Mouse (Mus musculus) kidney, adult 2 months (tissue): Measurements from ENCODE around the gene Wdfy3. TPM values are rescaled to one million over a fixed set of nuclear protein-coding genes. Genes with fewer than 3 reads are reported as not detected.

ENCODE experiments used
- DNase-seq: peaks from one replicate; pipeline ENCODE4 v3.0.0; 2021
- H3K27ac ChIP-seq: fragments of 200-500 bp; 2 replicates; pipeline ENCODE4 v1.5.1; 2012; ENCODE audit warnings: low read depth, low read length, control low read depth, inconsistent platforms; ENCODE audit not compliant: insufficient read depth
- H3K27me3 ChIP-seq: fragments of 200-500 bp; replicated peaks from 2 replicates; pipeline ENCODE4 v1.6.1; 2012; ENCODE audit warnings: mild to moderate bottlenecking, moderate library complexity, low read length, inconsistent platforms; ENCODE audit not compliant: control insufficient read depth, insufficient read depth
- H3K36me3 ChIP-seq: fragments of 200-500 bp; 2 replicates; pipeline ENCODE4 v1.6.1; 2012; ENCODE audit warnings: mild to moderate bottlenecking, moderate library complexity, low read length, inconsistent platforms; ENCODE audit not compliant: control insufficient read depth, insufficient read depth
- H3K4me1 ChIP-seq: fragments of 200-500 bp; 2 replicates; pipeline ENCODE4 v1.6.1; 2011; ENCODE audit warnings: low read length; ENCODE audit not compliant: control insufficient read depth, insufficient read depth
- H3K4me3 ChIP-seq: fragments of 200-500 bp; 2 replicates; pipeline ENCODE4 v1.5.1; 2011; ENCODE audit warnings: mild to moderate bottlenecking, low read depth, low read length, control low read depth; ENCODE audit not compliant: insufficient read depth
- CTCF ChIP-seq: fragments of 200-500 bp; conservative IDR thresholded peaks from 2 replicates; pipeline ENCODE4 v1.5.1; 2011; ENCODE audit warnings: low read depth, mild to moderate bottlenecking, control low read depth, low read length, moderate library complexity, mixed read lengths; ENCODE audit not compliant: insufficient read depth, insufficient read length
- POLR2A ChIP-seq: fragments of 200-500 bp; IDR thresholded peaks from one replicate; pipeline ENCODE4 v1.6.1; 2011; ENCODE audit warnings: low read depth, low read length, control low read depth
- WGBS: fragments of 180-500 bp; shearing (Covaris S2); methylation state at CpG from one replicate; pipeline ENCODE4 v1.1.7; 2018; 5-methylcytosine and 5-hydroxymethylcytosine counted together
- polyA plus RNA-seq: library from polyadenylated mRNA; depleted of rRNA; stranded (reverse); fragments of >200 nt; gene quantifications from 2 replicates; pipeline ENCODE4 v1.2.3, GENCODE M21; 2012

Gene Wdfy3
- polyA plus RNA-seq, 1 experiment = 39.7 TPM

DNA sequence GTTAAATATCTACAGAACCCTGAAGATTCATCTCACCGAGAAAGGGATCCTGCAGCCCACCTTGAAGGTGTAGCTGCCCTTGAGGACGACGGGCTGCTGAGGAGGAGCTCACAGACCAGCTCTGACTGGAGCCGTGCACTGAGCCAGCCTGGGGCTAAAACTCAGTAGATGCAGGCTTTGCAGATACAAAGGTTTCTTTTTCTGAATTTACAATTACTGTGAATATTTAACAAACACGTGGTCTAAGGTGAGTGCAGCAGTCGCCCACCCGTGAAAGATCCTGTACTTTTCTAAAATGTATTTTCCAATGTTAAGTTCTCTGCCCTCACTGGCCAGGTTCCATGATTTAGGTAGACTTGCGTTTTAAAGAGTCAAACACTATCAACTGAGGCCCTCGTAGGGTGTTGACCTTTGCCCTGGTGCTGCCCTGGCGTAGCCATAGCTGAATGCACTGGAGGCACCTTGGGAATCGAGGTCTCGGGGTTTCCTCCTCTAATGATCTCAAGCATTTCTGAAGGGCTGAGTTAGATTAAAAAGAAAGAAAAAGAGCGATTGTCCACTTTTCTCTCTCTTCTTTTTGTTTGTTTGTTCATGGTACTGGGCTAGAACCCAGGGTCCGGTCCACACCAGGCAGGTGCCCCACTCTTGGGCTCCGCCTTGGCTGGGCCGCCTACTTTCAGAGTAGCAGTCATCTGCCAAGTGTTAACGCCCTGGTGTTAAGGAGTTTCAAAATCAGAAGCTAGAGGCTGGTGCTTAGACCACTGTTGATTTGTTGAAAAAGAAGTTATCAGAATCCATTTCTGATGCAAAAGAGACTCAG lies 248.0 kb downstream of the Wdfy3 start:
- H3K36me3 ChIP-seq = no peaks in the 10 kb centered on the region
- H3K4me1 ChIP-seq = peaks cover 8% of the 10 kb centered on the region; the same call in 1 of the 2 replicates
- 40% methylated on average over 17 of the region's 17 CpGs for WGBS
- H3K4me3 ChIP-seq = no peak overlapping the region
- H3K27me3 ChIP-seq = no peaks in the 10 kb centered on the region
- H3K27ac ChIP-seq = no peak overlapping the region; the same call in 1 of the 2 replicates
- TF ChIP-seq CTCF (no peak), POLR2A (no peak)
- peak; percentile 51 for DNase-seq

DNA sequence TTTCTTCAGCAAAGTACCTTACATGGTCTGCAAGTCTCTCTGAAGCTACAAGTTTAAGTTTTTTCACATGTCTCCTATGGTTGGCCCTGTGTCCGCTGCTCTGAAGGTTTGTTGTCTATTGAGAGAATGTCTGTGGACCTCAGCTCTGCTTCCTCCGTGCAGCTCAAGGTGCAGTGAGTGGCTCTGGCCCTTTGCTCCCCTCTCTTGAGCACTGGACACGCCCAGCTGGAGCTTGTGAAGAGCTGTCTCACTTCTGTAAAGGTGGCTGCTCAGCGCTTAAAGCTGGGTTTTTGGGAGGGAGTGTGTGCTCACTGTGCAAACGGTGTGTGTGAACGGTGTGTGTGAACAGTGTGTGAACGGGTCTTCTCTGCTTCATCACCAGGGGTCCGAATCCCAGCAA lies 248.7 kb downstream of the Wdfy3 start:
- H3K36me3 ChIP-seq = no peaks in the 10 kb centered on the region
- peak; percentile 59 for DNase-seq
- TF ChIP-seq CTCF (no peak), POLR2A (no peak)
- peaks cover 8% of the 10 kb centered on the region; the same call in 1 of the 2 replicates for H3K4me1 ChIP-seq
- no peak overlapping the region; the same call in 1 of the 2 replicates for H3K27ac ChIP-seq
- no peak overlapping the region for H3K4me3 ChIP-seq
- 49% methylated on average over 8 of the region's 8 CpGs for WGBS
- no peaks in the 10 kb centered on the region for H3K27me3 ChIP-seq

DNA sequence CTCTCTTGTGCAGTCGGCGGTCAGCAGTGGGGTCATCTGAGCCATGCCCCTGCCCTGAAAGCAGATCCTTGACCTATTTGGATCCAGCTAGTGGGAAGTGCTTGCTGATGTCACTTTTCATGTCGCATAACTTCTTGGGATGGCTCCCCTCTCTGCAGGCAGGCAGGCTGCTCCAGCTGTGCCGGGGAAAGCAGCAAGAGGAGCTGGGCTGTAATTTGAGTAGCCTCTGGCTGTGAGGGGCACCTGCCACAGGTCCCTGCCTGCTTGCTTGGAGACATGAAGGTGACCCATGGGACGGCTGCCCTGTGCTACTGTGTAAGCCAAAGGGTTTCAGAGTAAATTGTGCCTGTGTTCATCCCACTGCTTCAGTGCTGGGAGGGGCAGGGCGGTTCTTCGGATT lies 249.9 kb downstream of the Wdfy3 start:
- Histone ChIP-seq H3K4me1 (peaks cover 8% of the 10 kb centered on the region; the same call in 1 of the 2 replicates), H3K27ac (no peak overlapping the region), H3K27me3 (no peaks in the 10 kb centered on the region), H3K4me3 (no peak overlapping the region), H3K36me3 (no peaks in the 10 kb centered on the region)
- TF ChIP-seq CTCF (no peak), POLR2A (no peak)
- 35% methylated on average over 7 of the region's 7 CpGs for WGBS
- peak; percentile 25 for DNase-seq

DNA sequence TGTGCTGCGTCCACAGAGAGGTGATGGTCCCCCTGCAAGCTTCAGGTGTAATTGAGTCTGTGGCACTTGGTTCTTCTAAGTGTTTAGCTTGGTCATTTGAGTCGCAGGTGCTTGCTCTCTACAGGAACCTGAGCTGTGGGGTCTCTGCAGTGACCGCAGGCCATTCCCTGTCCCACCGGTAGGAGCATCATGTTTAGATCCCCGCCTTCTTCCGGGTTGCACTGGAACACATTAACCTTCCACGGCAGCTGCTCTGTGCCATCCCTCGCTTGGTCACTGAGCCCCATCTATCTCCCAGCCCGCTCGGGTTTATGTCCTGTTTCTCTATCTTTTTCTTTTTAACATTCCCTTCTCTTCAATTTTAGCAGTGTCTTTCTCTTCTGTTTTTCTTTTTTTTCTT lies 250.5 kb downstream of the Wdfy3 start:
- no peak overlapping the region for H3K4me3 ChIP-seq
- 63% methylated on average over 10 of the region's 10 CpGs for WGBS
- H3K27me3 ChIP-seq = no peaks in the 10 kb centered on the region
- H3K36me3 ChIP-seq = no peaks in the 10 kb centered on the region
- no peak overlapping the region for H3K27ac ChIP-seq
- peaks cover 8% of the 10 kb centered on the region; the same call in 1 of the 2 replicates for H3K4me1 ChIP-seq
- no peak for DNase-seq
- no peak for TF ChIP-seq CTCF
- no peak for TF ChIP-seq POLR2A

DNA sequence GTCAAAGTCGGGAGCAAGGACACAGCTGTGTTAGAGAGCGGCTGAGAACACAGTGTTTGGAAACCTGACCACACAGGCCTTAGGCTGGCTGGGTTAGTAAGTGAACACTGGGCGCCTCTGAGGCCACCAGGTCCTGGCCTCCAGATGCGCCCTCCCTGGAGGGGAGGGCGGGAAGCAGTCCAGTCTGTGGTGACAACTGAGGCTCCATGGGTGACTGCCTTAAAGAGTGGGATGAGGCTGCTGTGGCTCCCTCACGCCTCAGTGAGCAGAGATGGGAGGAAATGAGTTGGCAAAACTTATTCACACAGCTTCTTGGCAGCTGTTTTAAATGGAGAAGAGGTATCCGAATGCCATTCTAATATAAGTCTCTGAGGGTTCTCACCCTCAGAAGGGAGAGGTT lies 252.9 kb downstream of the Wdfy3 start:
- Histone ChIP-seq H3K36me3 (no peaks in the 10 kb centered on the region), H3K4me1 (peaks cover 8% of the 10 kb centered on the region; the same call in 1 of the 2 replicates), H3K27me3 (no peaks in the 10 kb centered on the region), H3K27ac (no peak overlapping the region), H3K4me3 (no peak overlapping the region)
- peak; percentile 19 for DNase-seq
- TF ChIP-seq CTCF (no peak), POLR2A (no peak)
- WGBS = 36% methylated on average over 7 of the region's 7 CpGs

DNA sequence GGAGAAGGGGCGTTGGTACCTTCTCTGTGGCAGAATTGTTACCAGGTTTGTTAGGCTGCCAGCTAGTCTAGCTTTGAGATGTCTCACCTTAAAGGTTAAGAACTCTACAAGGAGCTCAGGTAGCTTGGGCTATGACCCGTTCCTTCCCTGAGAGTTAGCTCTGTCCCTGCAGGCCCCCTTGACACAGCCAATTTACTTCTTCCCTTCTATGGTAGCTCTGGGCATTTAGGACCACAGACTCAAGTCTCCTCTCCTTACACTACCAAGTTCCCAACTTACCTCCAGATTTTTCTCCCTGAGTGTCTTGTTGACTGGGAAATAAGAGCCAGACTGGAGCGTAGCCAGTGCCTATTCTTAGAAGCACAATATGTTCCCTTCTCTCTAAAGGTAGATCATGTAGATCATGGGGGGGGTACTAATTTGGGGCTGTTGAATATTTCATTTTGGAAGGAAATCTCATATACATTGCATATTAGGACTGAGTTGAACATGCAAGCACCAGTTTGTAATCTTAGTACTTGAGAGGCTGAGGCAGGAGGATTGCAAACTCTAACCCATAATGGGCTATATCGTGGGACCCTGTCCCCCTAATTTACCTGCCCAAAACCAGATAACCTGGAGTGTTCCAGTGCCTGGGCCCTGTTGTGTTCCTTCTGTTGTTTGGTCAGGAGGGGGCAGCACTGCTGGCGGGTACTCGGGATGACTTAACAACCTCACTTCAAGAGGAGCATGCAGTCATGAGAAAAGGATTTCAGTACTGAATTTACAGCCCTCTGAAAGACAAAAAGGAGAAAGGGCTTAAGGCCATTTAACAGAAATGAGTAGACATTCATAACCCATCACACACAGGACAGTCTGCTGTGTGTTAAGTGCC lies 258.2 kb downstream of the Wdfy3 start:
- Histone ChIP-seq H3K4me3 (no peak overlapping the region), H3K36me3 (no peaks in the 10 kb centered on the region), H3K4me1 (no peaks in the 10 kb centered on the region), H3K27ac (no peak overlapping the region), H3K27me3 (no peaks in the 10 kb centered on the region)
- no peak for DNase-seq
- TF ChIP-seq CTCF (peak; percentile 39; the same call in 1 of the 2 replicates), POLR2A (no peak)
- 87% methylated on average over 6 of the region's 6 CpGs for WGBS
